Mouse (Mus musculus) T-cell, adult 2 months (primary cell): ENCODE measurements around the gene D3Ertd254e.
"Not testable (repeated sequence)": the region's sequence is repeated elsewhere in the genome, so short reads cannot be mapped to it uniquely, and the experiment has no call there.

Source experiments
- DNase-seq: peaks from one replicate; pipeline ENCODE4 v3.0.0; 2022; ENCODE audit warnings: low spot score

The D3Ertd254e gene

GRCm38 (mm10) chr3:36150934-36151686 lies at the start of gene D3Ertd254e:
Gene D3Ertd254e, plus strand, starts transcription at chr3:36151017.
- DNase-seq, result peak; percentile 84

GRCm38 (mm10) chr3:36116076-36116475 lies 34.7 kb upstream of the D3Ertd254e start:
- no peak for DNase-seq

- no peak for DNase-seq
Measured at GRCm38 (mm10) chr3:36119684-36120548, 30.9 kb upstream of the D3Ertd254e start.

- not testable (repeated sequence) for DNase-seq
Measured at GRCm38 (mm10) chr3:36126176-36126575, 24.6 kb upstream of the D3Ertd254e start.

GRCm38 (mm10) chr3:36136152-36136551 lies 14.7 kb upstream of the D3Ertd254e start:
- DNase-seq, result no peak

- DNase-seq, result no peak
Measured at GRCm38 (mm10) chr3:36137560-36137959, 13.3 kb upstream of the D3Ertd254e start.

- DNase-seq, result no peak
Measured at GRCm38 (mm10) chr3:36138171-36138660, 12.6 kb upstream of the D3Ertd254e start.

GRCm38 (mm10) chr3:36138996-36139395 lies 11.8 kb upstream of the D3Ertd254e start:
- no peak for DNase-seq

GRCm38 (mm10) chr3:36150537-36150933 lies 282 bp upstream of the D3Ertd254e start:
- no peak for DNase-seq

- no peak for DNase-seq
Measured at GRCm38 (mm10) chr3:36155268-36155667, 4.5 kb downstream of the D3Ertd254e start.

- no peak for DNase-seq
Measured at GRCm38 (mm10) chr3:36170670-36171210, 19.9 kb downstream of the D3Ertd254e start.

- DNase-seq, result no peak
Measured at GRCm38 (mm10) chr3:36171348-36171747, 20.5 kb downstream of the D3Ertd254e start.

GRCm38 (mm10) chr3:36173761-36174160 lies 22.9 kb downstream of the D3Ertd254e start:
- no peak for DNase-seq

GRCm38 (mm10) chr3:36181519-36181918 lies 30.7 kb downstream of the D3Ertd254e start:
- DNase-seq, result no peak

GRCm38 (mm10) chr3:36186510-36186909 lies 35.7 kb downstream of the D3Ertd254e start:
- no peak for DNase-seq

GRCm38 (mm10) chr3:36189243-36189642 lies 38.4 kb downstream of the D3Ertd254e start:
- no peak for DNase-seq

GRCm38 (mm10) chr3:36201098-36201497 lies 50.3 kb downstream of the D3Ertd254e start:
- DNase-seq, result no peak

- no peak for DNase-seq
Measured at GRCm38 (mm10) chr3:36202932-36203331, 52.1 kb downstream of the D3Ertd254e start.

- no peak for DNase-seq
Measured at GRCm38 (mm10) chr3:36207520-36208264, 56.9 kb downstream of the D3Ertd254e start.

- DNase-seq, result no peak
Measured at GRCm38 (mm10) chr3:36209776-36210555, 59.1 kb downstream of the D3Ertd254e start.

GRCm38 (mm10) chr3:36210939-36211338 lies 60.1 kb downstream of the D3Ertd254e start:
- DNase-seq, result no peak
